Mouse (Mus musculus): ENCODE results near the gene Txndc12. TPM values are rescaled to one million over a fixed set of nuclear protein-coding genes. Genes with fewer than 3 reads are reported as not detected.

Gene Txndc12
- total and polyA plus RNA-seq, 3 experiments, result 10.2 to 76.2 (median 54.4) TPM

- Histone ChIP-seq H3K4me3 (ENCODE audit: low read depth, low read length) (no peak overlapping the region), H3K9me3 (replicated peaks) (no peaks in the 10 kb centered on the region), H3K27me3 (ENCODE audit: insufficient read depth, low read length) (no peaks in the 10 kb centered on the region), H3K36me3 (replicated peaks) (peaks cover 26% of the 10 kb centered on the region), H3K4me1 (ENCODE audit: insufficient read depth, low read depth, low read length) (peaks cover 17% of the 10 kb centered on the region)
- ATAC-seq (ENCODE audit: extremely low read depth, insufficient number of reproducible peaks, low FRiP score, poor library complexity, severe bottlenecking), result no peak
- no peak for DNase-seq (ENCODE audit: low spot score)
- no peak for TF ChIP-seq GATA1 (IDR thresholded peaks at IDR 0.05; ENCODE audit: borderline replicate concordance, low read length)
- no peak for TF ChIP-seq TAL1 (conservative IDR thresholded peaks at IDR 0.05; ENCODE audit: low read depth, low read length)
- no peak for TF ChIP-seq CTCF (IDR thresholded peaks at IDR 0.05; ENCODE audit: low read depth, low read length)
- TF ChIP-seq GATA2 (IDR thresholded peaks at IDR 0.05; ENCODE audit: borderline replicate concordance, low read depth, low read length), result no peak
- TF ChIP-seq POLR2AphosphoS5 (IDR thresholded peaks at IDR 0.05; ENCODE audit: insufficient replicate concordance, low read depth, low read length), result no peak
These were observed 3.6 kb downstream of the Txndc12 start for GRCm38 (mm10) chr4:108838031-108838430.

DNA sequence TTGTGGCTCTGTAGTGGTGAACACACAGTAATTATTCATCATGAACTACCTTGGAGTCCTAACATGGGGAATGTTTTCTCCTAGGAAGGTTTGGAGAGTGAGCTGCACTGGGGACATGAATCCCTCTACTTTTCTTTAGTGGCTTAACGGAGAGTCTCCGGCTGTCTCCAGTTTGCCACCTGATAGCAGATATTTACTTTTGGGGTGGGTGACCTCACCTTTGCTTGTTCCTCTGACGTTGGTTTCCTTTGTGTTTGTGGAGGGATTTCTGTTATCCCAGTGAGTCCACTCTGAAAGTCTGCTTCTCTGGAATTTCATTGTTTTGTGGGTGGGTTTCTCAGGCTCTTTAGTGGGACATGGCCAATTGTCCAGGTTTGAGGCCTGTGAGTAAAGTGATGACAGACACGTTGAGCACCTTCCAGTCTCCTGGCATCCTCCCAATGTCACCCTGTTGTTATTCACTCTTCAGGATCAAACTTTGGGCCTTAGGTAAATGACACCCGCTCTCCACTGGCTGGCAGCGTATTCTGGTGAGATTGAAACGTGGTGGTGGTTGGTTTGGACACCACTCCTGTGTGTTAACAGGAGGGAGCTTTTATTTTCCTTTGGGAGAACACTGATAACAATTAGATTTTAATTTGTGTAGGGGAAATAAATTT, 7.6 kb downstream of the Txndc12 start:
- DNase-seq (ENCODE audit: low spot score), result no peak
- Histone ChIP-seq H3K4me3 (ENCODE audit: low read depth, low read length) (no peak overlapping the region), H3K27me3 (ENCODE audit: insufficient read depth, low read length) (no peaks in the 10 kb centered on the region), H3K4me1 (ENCODE audit: insufficient read depth, low read depth, low read length) (peaks cover 4% of the 10 kb centered on the region; the same call in 1 of the 2 replicates), H3K36me3 (replicated peaks) (peaks cover 22% of the 10 kb centered on the region), H3K9me3 (replicated peaks) (no peaks in the 10 kb centered on the region)
- TF ChIP-seq GATA1 (IDR thresholded peaks at IDR 0.05; ENCODE audit: borderline replicate concordance, low read length), result no peak
- no peak for TF ChIP-seq TAL1 (conservative IDR thresholded peaks at IDR 0.05; ENCODE audit: low read depth, low read length)
- no peak for TF ChIP-seq POLR2AphosphoS5 (IDR thresholded peaks at IDR 0.05; ENCODE audit: insufficient replicate concordance, low read depth, low read length)
- TF ChIP-seq CTCF (IDR thresholded peaks at IDR 0.05; ENCODE audit: low read depth, low read length), result no peak
- TF ChIP-seq GATA2 (IDR thresholded peaks at IDR 0.05; ENCODE audit: borderline replicate concordance, low read depth, low read length), result no peak
- ATAC-seq (ENCODE audit: extremely low read depth, insufficient number of reproducible peaks, low FRiP score, poor library complexity, severe bottlenecking), result no peak

DNA sequence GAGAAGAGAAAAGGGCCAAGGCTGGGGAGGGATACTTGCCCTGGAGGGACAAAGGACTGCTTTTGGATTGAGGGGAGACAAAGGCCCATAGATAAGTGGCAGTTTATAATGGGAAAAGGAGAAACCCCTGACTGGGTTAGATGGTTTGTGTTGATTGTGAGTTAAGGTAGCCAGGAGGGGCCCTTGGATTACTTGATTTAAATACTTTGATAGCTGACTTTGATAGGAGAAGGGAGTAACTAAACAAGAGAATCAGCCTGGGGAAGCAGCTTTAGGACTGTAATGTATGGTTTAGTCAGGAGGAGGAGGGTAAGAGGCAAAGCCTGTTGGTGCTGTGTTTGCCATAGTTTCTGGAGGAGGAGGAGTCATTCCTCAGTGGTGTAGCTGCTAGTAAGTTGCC, 8.9 kb downstream of the Txndc12 start:
- no peak overlapping the region for H3K4me3 ChIP-seq (ENCODE audit: low read depth, low read length)
- DNase-seq (ENCODE audit: low spot score) (no peak), ATAC-seq (ENCODE audit: extremely low read depth, insufficient number of reproducible peaks, low FRiP score, poor library complexity, severe bottlenecking) (no peak)
- no peak for TF ChIP-seq GATA1 (IDR thresholded peaks at IDR 0.05; ENCODE audit: borderline replicate concordance, low read length)
- no peak for TF ChIP-seq GATA2 (IDR thresholded peaks at IDR 0.05; ENCODE audit: borderline replicate concordance, low read depth, low read length)
- no peak for TF ChIP-seq POLR2AphosphoS5 (IDR thresholded peaks at IDR 0.05; ENCODE audit: insufficient replicate concordance, low read depth, low read length)
- no peak for TF ChIP-seq TAL1 (conservative IDR thresholded peaks at IDR 0.05; ENCODE audit: low read depth, low read length)
- TF ChIP-seq CTCF (IDR thresholded peaks at IDR 0.05; ENCODE audit: low read depth, low read length), result no peak
- no peaks in the 10 kb centered on the region for H3K27me3 ChIP-seq (ENCODE audit: insufficient read depth, low read length)
- peaks cover 4% of the 10 kb centered on the region; the same call in 1 of the 2 replicates for H3K4me1 ChIP-seq (ENCODE audit: insufficient read depth, low read depth, low read length)
- no peaks in the 10 kb centered on the region for H3K9me3 ChIP-seq (replicated peaks)
- peaks cover 16% of the 10 kb centered on the region for H3K36me3 ChIP-seq (replicated peaks)

GRCm38 (mm10) chr4:108845824-108846569, 11.6 kb downstream of the Txndc12 start:
- ATAC-seq (ENCODE audit: extremely low read depth, insufficient number of reproducible peaks, low FRiP score, poor library complexity, severe bottlenecking) (no peak), DNase-seq (ENCODE audit: low spot score) (no peak)
- Histone ChIP-seq H3K27me3 (ENCODE audit: insufficient read depth, low read length) (no peaks in the 10 kb centered on the region), H3K4me1 (ENCODE audit: insufficient read depth, low read depth, low read length) (peaks cover 22% of the 10 kb centered on the region; the same call in 1 of the 2 replicates), H3K9me3 (replicated peaks) (no peaks in the 10 kb centered on the region), H3K4me3 (ENCODE audit: low read depth, low read length) (no peak overlapping the region), H3K36me3 (replicated peaks) (peaks cover 25% of the 10 kb centered on the region)
- TF ChIP-seq GATA1 (IDR thresholded peaks at IDR 0.05; ENCODE audit: borderline replicate concordance, low read length) (no peak), TAL1 (conservative IDR thresholded peaks at IDR 0.05; ENCODE audit: low read depth, low read length) (no peak), CTCF (IDR thresholded peaks at IDR 0.05; ENCODE audit: low read depth, low read length) (no peak), POLR2AphosphoS5 (IDR thresholded peaks at IDR 0.05; ENCODE audit: insufficient replicate concordance, low read depth, low read length) (no peak), GATA2 (IDR thresholded peaks at IDR 0.05; ENCODE audit: borderline replicate concordance, low read depth, low read length) (no peak)

DNA sequence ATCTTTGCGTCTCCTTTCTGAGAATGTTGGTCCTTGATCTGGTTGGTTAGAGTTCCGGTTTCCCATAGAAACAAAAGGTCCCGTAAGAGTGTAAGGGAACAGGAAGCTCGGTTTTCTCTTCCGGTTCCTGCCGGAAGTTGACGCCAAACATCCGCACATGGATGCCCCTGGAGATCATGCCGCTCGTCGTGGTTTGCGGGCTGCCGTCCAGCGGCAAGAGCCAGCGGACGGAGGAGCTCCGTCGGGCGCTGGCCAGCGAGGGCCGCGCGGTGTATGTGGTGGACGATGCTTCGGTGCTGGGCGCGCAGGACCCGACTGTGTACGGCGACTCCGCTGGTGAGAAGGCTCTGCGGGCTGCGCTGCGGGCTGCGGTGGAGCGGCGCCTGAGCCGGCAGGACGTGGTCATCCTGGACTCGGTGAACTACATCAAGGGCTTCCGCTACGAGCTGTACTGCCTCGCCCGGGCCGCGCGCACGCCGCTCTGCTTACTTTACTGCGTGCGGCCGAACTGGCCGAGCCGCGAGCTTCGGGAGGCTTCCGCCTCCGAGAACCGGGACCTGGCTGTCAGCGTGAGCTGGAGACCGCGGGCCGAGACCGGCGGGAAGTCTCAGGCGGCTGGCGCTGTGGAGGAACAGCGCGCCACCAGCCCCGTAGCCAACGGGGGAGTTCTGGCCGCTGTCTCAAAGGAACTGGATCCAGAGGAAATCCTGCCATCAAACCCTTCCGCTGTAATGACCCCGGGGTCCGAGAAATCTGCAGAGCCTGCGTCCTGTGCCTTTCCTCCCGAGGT, 13.5 kb downstream of the Txndc12 start, which contains the start of gene Kti12:
Gene Kti12 (plus strand): TSS at position 71 of the 790 bp plus-strand sequence.
- DNase-seq (ENCODE audit: low spot score) (peak; percentile 84), ATAC-seq (ENCODE audit: extremely low read depth, insufficient number of reproducible peaks, low FRiP score, poor library complexity, severe bottlenecking) (peak; percentile 92)
- Histone ChIP-seq H3K9me3 (replicated peaks) (no peaks in the 10 kb centered on the region), H3K27me3 (ENCODE audit: insufficient read depth, low read length) (no peaks in the 10 kb centered on the region), H3K36me3 (replicated peaks) (peaks cover 23% of the 10 kb centered on the region), H3K4me1 (ENCODE audit: insufficient read depth, low read depth, low read length) (peaks cover 25% of the 10 kb centered on the region; the same call in 1 of the 2 replicates), H3K4me3 (ENCODE audit: low read depth, low read length) (peak within 1 kb of the TSS; percentile 100)
- no peak for TF ChIP-seq GATA1 (IDR thresholded peaks at IDR 0.05; ENCODE audit: borderline replicate concordance, low read length)
- no peak for TF ChIP-seq GATA2 (IDR thresholded peaks at IDR 0.05; ENCODE audit: borderline replicate concordance, low read depth, low read length)
- TF ChIP-seq CTCF (IDR thresholded peaks at IDR 0.05; ENCODE audit: low read depth, low read length), result no peak
- no peak for TF ChIP-seq TAL1 (conservative IDR thresholded peaks at IDR 0.05; ENCODE audit: low read depth, low read length)
- no peak for TF ChIP-seq POLR2AphosphoS5 (IDR thresholded peaks at IDR 0.05; ENCODE audit: insufficient replicate concordance, low read depth, low read length)

Data from G1E (cell line).